Mouse (Mus musculus) neural tube, embryonic 14.5 days (tissue): ENCODE results near the gene Mroh2a. TPM values are rescaled to one million over a fixed set of nuclear protein-coding genes. Genes with fewer than 3 reads are reported as not detected.

ENCODE experiments used
- ATAC-seq: fragments of 200-750 bp; cut with Nextera tagmentation; 2 replicates; pipeline ENCODE4 v1.8.0; 2017; ENCODE audit warnings: low read depth, mild to moderate bottlenecking, moderate TSS enrichment, moderate library complexity
- H3K27ac ChIP-seq: fragments of 300-500 bp; sonication (generic); 2 replicates; pipeline ENCODE4 v1.5.1; 2014; ENCODE audit warnings: low read depth, mild to moderate bottlenecking, control low read depth, low read length, moderate library complexity, mixed read lengths
- H3K27me3 ChIP-seq: fragments of 300-500 bp; sonication (generic); 2 replicates; pipeline ENCODE4 v1.6.1; 2014; ENCODE audit warnings: low read length; ENCODE audit not compliant: control insufficient read depth, insufficient read depth
- H3K36me3 ChIP-seq: fragments of 300-500 bp; sonication (generic); 2 replicates; pipeline ENCODE4 v1.6.1; 2014; ENCODE audit warnings: low read length, mixed read lengths; ENCODE audit not compliant: control insufficient read depth, insufficient read depth
- H3K4me1 ChIP-seq: fragments of 300-500 bp; sonication (generic); 2 replicates; pipeline ENCODE4 v1.6.1; 2014; ENCODE audit warnings: low read length; ENCODE audit not compliant: control insufficient read depth, insufficient read depth
- H3K4me2 ChIP-seq: fragments of 300-500 bp; sonication (generic); 2 replicates; pipeline ENCODE4 v1.6.1; 2014; ENCODE audit warnings: mild to moderate bottlenecking, low read depth, low read length, control low read depth
- H3K4me3 ChIP-seq: fragments of 300-500 bp; sonication (generic); 2 replicates; pipeline ENCODE4 v1.5.1; 2014; ENCODE audit warnings: low read depth, low read length, control low read depth, mixed read lengths
- H3K9ac ChIP-seq: fragments of 300-500 bp; sonication (generic); replicated peaks from 2 replicates; pipeline ENCODE4 v1.6.1; 2014; ENCODE audit warnings: low read depth, mild to moderate bottlenecking, control low read depth, low read length, mixed read lengths
- H3K9me3 ChIP-seq: fragments of 300-500 bp; sonication (generic); 2 replicates; pipeline ENCODE4 v1.6.1; 2016; ENCODE audit warnings: low read length; ENCODE audit not compliant: control insufficient read depth
- WGBS: fragments of 180-500 bp; shearing (Covaris S2); extraction: QIAGEN DNeasy Blood & Tissue Kit; methylation state at CpG from one replicate; pipeline ENCODE4 v1.1.7; 2014; 5-methylcytosine and 5-hydroxymethylcytosine counted together
- polyA plus RNA-seq: library from polyadenylated mRNA; unstranded; fragments of >200 nt; fragmentation: Nextera tagmentation; extraction: Ambion mirVana; gene quantifications from 2 replicates; pipeline ENCODE4 v1.2.1, GENCODE M21; 2014

The Mroh2a gene
- polyA plus RNA-seq, 1 experiment from 2014 or later = 0.71 TPM

GRCm38 (mm10) chr1:88297480-88298258 lies 70.9 kb downstream of the Mroh2a start:
- no peaks in the 10 kb centered on the region for H3K4me1 ChIP-seq
- no peaks in the 10 kb centered on the region for H3K27me3 ChIP-seq
- WGBS = 68% methylated on average over 7 of the region's 7 CpGs
- no peak for ATAC-seq
- no peak overlapping the region for H3K9ac ChIP-seq
- H3K4me2 ChIP-seq = no peak overlapping the region
- no peaks in the 10 kb centered on the region for H3K36me3 ChIP-seq
- no peak overlapping the region for H3K4me3 ChIP-seq
- H3K9me3 ChIP-seq = peaks cover 58% of the 10 kb centered on the region
- H3K27ac ChIP-seq = no peak overlapping the region

- H3K27ac ChIP-seq = no peak overlapping the region
- WGBS = 66% methylated on average over 4 of the region's 4 CpGs
- H3K4me2 ChIP-seq = no peak overlapping the region
- no peaks in the 10 kb centered on the region for H3K27me3 ChIP-seq
- no peak for ATAC-seq
- H3K4me3 ChIP-seq = no peak overlapping the region
- no peaks in the 10 kb centered on the region for H3K36me3 ChIP-seq
- no peaks in the 10 kb centered on the region for H3K4me1 ChIP-seq
- H3K9me3 ChIP-seq = peaks cover 67% of the 10 kb centered on the region
- no peak overlapping the region for H3K9ac ChIP-seq
These were observed 72.1 kb downstream of the Mroh2a start for GRCm38 (mm10) chr1:88298686-88299528.

GRCm38 (mm10) chr1:88299529-88299945 lies 72.8 kb downstream of the Mroh2a start:
- no peak for ATAC-seq
- Histone ChIP-seq H3K9ac (no peak overlapping the region), H3K27me3 (no peaks in the 10 kb centered on the region), H3K4me3 (no peak overlapping the region), H3K27ac (no peak overlapping the region), H3K4me1 (no peaks in the 10 kb centered on the region), H3K36me3 (no peaks in the 10 kb centered on the region), H3K9me3 (peaks cover 74% of the 10 kb centered on the region), H3K4me2 (no peak overlapping the region)
- 83% methylated on average over 2 of the region's 2 CpGs for WGBS

GRCm38 (mm10) chr1:88300301-88301050 lies 73.7 kb downstream of the Mroh2a start:
- H3K9ac ChIP-seq = no peak overlapping the region
- 0 out of 2 replicates have a peak, but pooled peaks have one; percentile 9 for ATAC-seq
- no peaks in the 10 kb centered on the region for H3K4me1 ChIP-seq
- no peaks in the 10 kb centered on the region for H3K27me3 ChIP-seq
- H3K4me3 ChIP-seq = no peak overlapping the region
- H3K36me3 ChIP-seq = no peaks in the 10 kb centered on the region
- H3K27ac ChIP-seq = no peak overlapping the region
- H3K4me2 ChIP-seq = no peak overlapping the region
- H3K9me3 ChIP-seq = peaks cover 79% of the 10 kb centered on the region
- WGBS = 44% methylated on average over 5 of the region's 5 CpGs

GRCm38 (mm10) chr1:88301121-88302014 lies 74.6 kb downstream of the Mroh2a start:
- 0 out of 2 replicates have a peak, but pooled peaks have one; percentile 0 for ATAC-seq
- Histone ChIP-seq H3K4me2 (no peak overlapping the region), H3K4me1 (no peaks in the 10 kb centered on the region), H3K27me3 (no peaks in the 10 kb centered on the region), H3K36me3 (no peaks in the 10 kb centered on the region), H3K9me3 (peaks cover 81% of the 10 kb centered on the region), H3K9ac (no peak overlapping the region), H3K27ac (no peak overlapping the region), H3K4me3 (no peak overlapping the region)
- WGBS = 72% methylated on average over 9 of the region's 9 CpGs

GRCm38 (mm10) chr1:88302057-88302740 lies 75.4 kb downstream of the Mroh2a start:
- WGBS = 61% methylated on average over 14 of the region's 14 CpGs
- Histone ChIP-seq H3K4me2 (no peak overlapping the region), H3K9me3 (peaks cover 87% of the 10 kb centered on the region), H3K27me3 (no peaks in the 10 kb centered on the region), H3K4me3 (no peak overlapping the region), H3K27ac (no peak overlapping the region), H3K36me3 (no peaks in the 10 kb centered on the region), H3K4me1 (no peaks in the 10 kb centered on the region), H3K9ac (no peak overlapping the region)
- ATAC-seq = no peak

- 63% methylated on average over 6 of the region's 6 CpGs for WGBS
- Histone ChIP-seq H3K36me3 (no peaks in the 10 kb centered on the region), H3K4me3 (no peak overlapping the region), H3K27me3 (no peaks in the 10 kb centered on the region), H3K4me2 (no peak overlapping the region), H3K9ac (no peak overlapping the region), H3K4me1 (no peaks in the 10 kb centered on the region), H3K9me3 (peaks cover 91% of the 10 kb centered on the region), H3K27ac (no peak overlapping the region)
- no peak for ATAC-seq
These were observed 77.0 kb downstream of the Mroh2a start for GRCm38 (mm10) chr1:88303762-88304161.
